In the genomic region with DNA sequence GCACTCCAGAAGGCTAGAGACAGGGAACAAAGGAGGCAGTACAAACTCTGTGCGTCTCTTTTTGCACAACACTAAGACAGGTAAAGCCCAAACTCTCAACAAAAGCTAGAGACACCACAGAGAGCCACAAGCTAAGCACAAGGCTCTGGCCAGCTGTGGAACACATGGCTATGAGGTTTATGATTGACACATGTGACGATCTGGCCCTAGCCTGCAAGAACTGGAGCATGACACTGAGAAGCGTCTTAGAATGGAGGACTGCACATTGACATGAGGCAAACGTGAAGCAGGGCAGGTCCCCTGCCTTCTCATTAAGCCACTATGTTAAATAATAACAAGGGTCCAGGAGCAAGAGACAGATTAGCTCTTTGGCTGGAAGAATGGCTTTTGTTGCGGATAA, we compare ENCODE assay signal across 9 mouse cellular contexts. TPM values are rescaled to one million over a fixed set of nuclear protein-coding genes. Genes with fewer than 3 reads are reported as not detected.
A peak's percentile ranks its signal among the peaks of the same experiment; 100 is the strongest.
DNase-seq lines count a peak whose midpoint lies in the region; ATAC-seq and TF ChIP-seq lines count a peak whose summit lies in the region.
"Had no signal": no experiment of that assay in that cellular context is flagged by ENCODE, and none has a peak within 500 bp of the region (broad histone marks: within the 10 kb centered on the region; RNA-seq: fewer than 3 reads in every experiment).

No protein-coding gene starts in this region.

- peaks cover 37% of the 10 kb centered on the region for H3K4me1 ChIP-seq in hindbrain, embryonic 15.5 days (replicated peaks)
- H3K4me1 ChIP-seq in limb, embryonic 14.5 days (ENCODE audit: control insufficient read depth, insufficient read depth, low read length), result peaks cover 54% of the 10 kb centered on the region

- no peaks in the 10 kb centered on the region for H3K9me3 ChIP-seq in hindbrain, embryonic 15.5 days
- no peaks in the 10 kb centered on the region for H3K9me3 ChIP-seq in limb, embryonic 14.5 days (ENCODE audit: control insufficient read depth, low read length)
- H3K9me3 ChIP-seq: liver, embryonic 15.5 days had no signal

- WGBS in hindbrain, embryonic 15.5 days, result 48% methylated on average over 5 of the region's 5 CpGs
- 39% methylated on average over 5 of the region's 5 CpGs for WGBS in limb, embryonic 14.5 days

- no peak overlapping the region for H3K9ac ChIP-seq in hindbrain, embryonic 15.5 days
- H3K9ac ChIP-seq in limb, embryonic 14.5 days (ENCODE audit: low read depth, low read length, severe bottlenecking), result peak overlapping the region; percentile 72; the same call in 1 of the 2 replicates
- H3K9ac ChIP-seq: liver, embryonic 15.5 days had no signal

- peak; percentile 23 for DNase-seq in embryo, embryonic 11 days
- DNase-seq in embryo, embryonic 10.5 days (ENCODE audit: low spot score), result no peak
- DNase-seq in 3T3-L1 (ENCODE audit: low read depth, low spot score), result peak; percentile 28
- no peak for DNase-seq in limb, embryonic 14.5 days (ENCODE audit: low spot score)
- DNase-seq in layer of hippocampus, adult 8-10 months (ENCODE audit: low spot score in 2 of 2), result no peak
- DNase-seq in gastrocnemius, postnatal 10 days, result no peak
- no peak for DNase-seq in cerebellum, postnatal 10 days

- no peak overlapping the region for H3K4me3 ChIP-seq in hindbrain, embryonic 15.5 days
- peak overlapping the region; percentile 75 for H3K4me3 ChIP-seq in limb, embryonic 14.5 days (replicated peaks; ENCODE audit: low read length)

- peak overlapping the region; percentile 67 for H3K4me2 ChIP-seq in hindbrain, embryonic 15.5 days
- H3K4me2 ChIP-seq in limb, embryonic 14.5 days (replicated peaks; ENCODE audit: low read depth, low read length, severe bottlenecking), result peak overlapping the region; percentile 63

- no peak for ATAC-seq in hindbrain, embryonic 15.5 days (ENCODE audit: low FRiP score, low read depth)
- ATAC-seq in limb, embryonic 14.5 days (ENCODE audit: low FRiP score, low read depth), result no peak

- no peak for TF ChIP-seq POLR2A in limb, embryonic 14.5 days (IDR thresholded peaks at IDR 0.05; ENCODE audit: borderline replicate concordance, extremely low read depth, insufficient read depth, insufficient read length)

- no peaks in the 10 kb centered on the region for H3K36me3 ChIP-seq in hindbrain, embryonic 15.5 days
- H3K36me3 ChIP-seq in limb, embryonic 14.5 days (ENCODE audit: control insufficient read depth, insufficient read depth, low read length), result no peaks in the 10 kb centered on the region; the same call in 1 of the 2 replicates
- H3K36me3 ChIP-seq: liver, embryonic 15.5 days had no signal

- H3K27ac ChIP-seq in hindbrain, embryonic 15.5 days (replicated peaks), result no peak overlapping the region
- no peak overlapping the region for H3K27ac ChIP-seq in limb, embryonic 14.5 days (replicated peaks; ENCODE audit: low read depth, low read length)
- H3K27ac ChIP-seq: liver, embryonic 15.5 days had no signal

- H3K27me3 ChIP-seq in hindbrain, embryonic 15.5 days, result no peaks in the 10 kb centered on the region
- no peaks in the 10 kb centered on the region for H3K27me3 ChIP-seq in limb, embryonic 14.5 days (ENCODE audit: control insufficient read depth, insufficient read depth, low read length)

RNA-seq across cellular contexts. Expression of a gene that starts 1.8 kb away (rescaled TPM):
- polyA plus RNA-seq in hindbrain, embryonic 15.5 days (2015; fragmentation: Nextera tagmentation; extraction: Ambion mirVana), result 2.1 and 2.2 TPM in 2 replicates
- 20.3 and 25.0 TPM in 2 replicates for polyA plus RNA-seq in limb, embryonic 14.5 days (2012; rRNA removed)
- 15.5 and 17.8 TPM in 2 replicates for polyA plus RNA-seq in limb, embryonic 14.5 days (2014; fragmentation: Nextera tagmentation; extraction: Ambion mirVana)
- total RNA-seq in layer of hippocampus, adult 8-10 months (2022), result 1 to 10 TPM; 1.1 to 2.6 (median 1.7) TPM
- 10 to 100 TPM; 10.6 to 19.5 TPM for total RNA-seq in gastrocnemius, postnatal 10 days (2021)

Comparison
In these comparisons a context has a peak if more than half of its experiments do, and no peak if none do; other contexts are left out.
1. DNase-seq: peak in embryo, embryonic 11 days (single experiment) and 3T3-L1 (single experiment); none in embryo, embryonic 10.5 days (single experiment), limb, embryonic 14.5 days (single experiment), layer of hippocampus, adult 8-10 months (0 of 2), gastrocnemius, postnatal 10 days (single experiment) and cerebellum, postnatal 10 days (0 of 2).